In genomic region chrX:152342903-152343302, GRCm38 (mm10) we compare ENCODE assay signal across 9 mouse cellular contexts. TPM values are rescaled to one million over a fixed set of nuclear protein-coding genes. Genes with fewer than 3 reads are reported as not detected.
DNase-seq lines count a peak whose midpoint lies in the region; ATAC-seq lines count a peak whose summit lies in the region.
"Had no signal": no experiment of that assay in that cellular context is flagged by ENCODE, and none has a peak within 500 bp of the region (broad histone marks: within the 10 kb centered on the region; RNA-seq: fewer than 3 reads in every experiment).

No protein-coding gene starts in this region.

- DNase-seq in kidney, postnatal 36 days, result no peak
- DNase-seq in embryonic facial prominence, embryonic 10.5 days (ENCODE audit: low spot score), result no peak
- no peak for DNase-seq in intestine, embryonic 14.5 days (ENCODE audit: low spot score)
- DNase-seq in adrenal gland, adult 2 months, result no peak
- no peak for DNase-seq in retina, embryonic 14.5 days (ENCODE audit: low spot score)
- DNase-seq in cerebellum, postnatal 14 days, result no peak

- H3K4me2 ChIP-seq in kidney, embryonic 16.5 days (replicated peaks; ENCODE audit: low read depth, low read length), result peak overlapping the region; percentile 53
- H3K4me2 ChIP-seq in intestine, embryonic 14.5 days (ENCODE audit: low read length), result peak overlapping the region; percentile 45
- H3K4me2 ChIP-seq in midbrain, embryonic 16.5 days (ENCODE audit: low read length), result peak overlapping the region; percentile 41

- WGBS in kidney, embryonic 16.5 days, result 36% methylated on average over 6 of the region's 6 CpGs
- WGBS in embryonic facial prominence, embryonic 10.5 days, result 32% methylated on average over 6 of the region's 6 CpGs
- WGBS in intestine, embryonic 14.5 days, result 26% methylated on average over 6 of the region's 6 CpGs
- WGBS in midbrain, embryonic 16.5 days, result 34% methylated on average over 6 of the region's 6 CpGs

- no peaks in the 10 kb centered on the region for H3K9me3 ChIP-seq in kidney, embryonic 16.5 days (ENCODE audit: low read length)
- no peaks in the 10 kb centered on the region for H3K9me3 ChIP-seq in embryonic facial prominence, embryonic 10.5 days
- H3K9me3 ChIP-seq in intestine, embryonic 14.5 days (ENCODE audit: control insufficient read depth, low read length), result no peaks in the 10 kb centered on the region
- H3K9me3 ChIP-seq in midbrain, embryonic 16.5 days (replicated peaks; ENCODE audit: control insufficient read depth, low read length, poor library complexity, severe bottlenecking), result no peaks in the 10 kb centered on the region

- peak overlapping the region; percentile 88 for H3K27ac ChIP-seq in kidney, embryonic 16.5 days (ENCODE audit: low read length)
- peak overlapping the region; percentile 89 for H3K27ac ChIP-seq in embryonic facial prominence, embryonic 10.5 days (replicated peaks)
- H3K27ac ChIP-seq in intestine, embryonic 14.5 days (ENCODE audit: low read depth), result peak overlapping the region; percentile 86
- H3K27ac ChIP-seq in midbrain, embryonic 16.5 days (ENCODE audit: low read length), result peak overlapping the region; percentile 78

- H3K27me3 ChIP-seq in kidney, embryonic 16.5 days (ENCODE audit: insufficient read depth, low read length), result peaks cover 58% of the 10 kb centered on the region; the same call in 1 of the 2 replicates
- H3K27me3 ChIP-seq in embryonic facial prominence, embryonic 10.5 days (replicated peaks; ENCODE audit: low read depth, poor library complexity, severe bottlenecking), result peaks cover 100% of the 10 kb centered on the region
- peaks cover 16% of the 10 kb centered on the region for H3K27me3 ChIP-seq in intestine, embryonic 14.5 days (replicated peaks; ENCODE audit: control insufficient read depth, insufficient read depth, low read length)
- H3K27me3 ChIP-seq in midbrain, embryonic 16.5 days (ENCODE audit: control insufficient read depth, insufficient read depth, low read depth, low read length), result peaks cover 26% of the 10 kb centered on the region

- H3K4me1 ChIP-seq in kidney, embryonic 16.5 days (ENCODE audit: insufficient read depth, low read length), result peaks cover 7% of the 10 kb centered on the region; the same call in 1 of the 2 replicates
- H3K4me1 ChIP-seq in embryonic facial prominence, embryonic 10.5 days, result peaks cover 12% of the 10 kb centered on the region
- H3K4me1 ChIP-seq in intestine, embryonic 14.5 days (replicated peaks; ENCODE audit: control insufficient read depth, insufficient read depth, low read length), result 0 out of 2 replicates have a peak, but pooled peaks cover 6% of the 10 kb centered on the region
- H3K4me1 ChIP-seq in midbrain, embryonic 16.5 days (ENCODE audit: control insufficient read depth, insufficient read depth, low read length), result peaks cover 15% of the 10 kb centered on the region

- peak overlapping the region; percentile 65 for H3K4me3 ChIP-seq in kidney, embryonic 16.5 days (ENCODE audit: low read length)
- peak overlapping the region; percentile 74 for H3K4me3 ChIP-seq in embryonic facial prominence, embryonic 10.5 days
- peak overlapping the region; percentile 47 for H3K4me3 ChIP-seq in intestine, embryonic 14.5 days (ENCODE audit: low read depth, low read length)
- H3K4me3 ChIP-seq in midbrain, embryonic 16.5 days (ENCODE audit: low read depth, low read length), result peak overlapping the region; percentile 29

- ATAC-seq in kidney, embryonic 16.5 days (ENCODE audit: low FRiP score, low TSS enrichment), result no peak
- no peak for ATAC-seq in intestine, embryonic 14.5 days (replicated peaks; ENCODE audit: low FRiP score, low TSS enrichment, low read depth)
- no peak for ATAC-seq in midbrain, embryonic 16.5 days

- H3K9ac ChIP-seq in kidney, embryonic 16.5 days (replicated peaks; ENCODE audit: low read length), result peak overlapping the region; percentile 44; the same call in 1 of the 2 replicates
- peak overlapping the region; percentile 27 for H3K9ac ChIP-seq in intestine, embryonic 14.5 days (ENCODE audit: low read length)
- H3K9ac ChIP-seq in midbrain, embryonic 16.5 days (ENCODE audit: low read depth, low read length), result peak overlapping the region; percentile 17; the same call in 1 of the 2 replicates

- H3K36me3 ChIP-seq in kidney, embryonic 16.5 days (ENCODE audit: insufficient read depth, low read length), result peaks cover 19% of the 10 kb centered on the region
- H3K36me3 ChIP-seq in embryonic facial prominence, embryonic 10.5 days (replicated peaks), result peaks cover 42% of the 10 kb centered on the region
- peaks cover 18% of the 10 kb centered on the region for H3K36me3 ChIP-seq in intestine, embryonic 14.5 days (ENCODE audit: control insufficient read depth, insufficient read depth, low read length)
- no peaks in the 10 kb centered on the region for H3K36me3 ChIP-seq in midbrain, embryonic 16.5 days (ENCODE audit: control insufficient read depth, insufficient read depth, low read length)

RNA-seq across cellular contexts. Expression of gene Tspyl2, which starts 0.7 kb away (rescaled TPM):
- polyA plus RNA-seq in kidney, embryonic 16.5 days (2015; fragmentation: Nextera tagmentation; extraction: Ambion mirVana), result 31.1 and 35.9 TPM in 2 replicates
- 30.6 and 33.4 TPM in 2 replicates for polyA plus RNA-seq in embryonic facial prominence, embryonic 10.5 days (2016; fragmentation: Nextera tagmentation; extraction: Ambion mirVana)
- polyA plus RNA-seq in intestine, embryonic 14.5 days (2014; fragmentation: Nextera tagmentation; extraction: Ambion mirVana), result 23.4 and 23.5 TPM in 2 replicates
- 60.5 and 64.1 TPM in 2 replicates for polyA plus RNA-seq in midbrain, embryonic 16.5 days (2015; fragmentation: Nextera tagmentation; extraction: Ambion mirVana)
- 10 to 100 TPM; 42.2 to 46.3 TPM for total RNA-seq in adrenal gland, adult 2 months (2021)
- 37.7 and 41.5 TPM in 2 replicates for polyA plus RNA-seq in adrenal gland, adult 2 months (2012; rRNA removed)

RNA-seq across cellular contexts. Expression of gene Kantr, which starts 15.6 kb away (rescaled TPM):
- 14.3 and 17.6 TPM in 2 replicates for polyA plus RNA-seq in kidney, embryonic 16.5 days (2015; fragmentation: Nextera tagmentation; extraction: Ambion mirVana)
- polyA plus RNA-seq in embryonic facial prominence, embryonic 10.5 days (2016; fragmentation: Nextera tagmentation; extraction: Ambion mirVana), result 20.8 and 22.5 TPM in 2 replicates
- polyA plus RNA-seq in intestine, embryonic 14.5 days (2014; fragmentation: Nextera tagmentation; extraction: Ambion mirVana), result 14.9 and 18.5 TPM in 2 replicates
- 44.1 TPM in 2 replicates for polyA plus RNA-seq in midbrain, embryonic 16.5 days (2015; fragmentation: Nextera tagmentation; extraction: Ambion mirVana)
- total RNA-seq in adrenal gland, adult 2 months (2021), result 10 to 100 TPM in 1 of 2 experiments, 1 to 10 TPM in 1; 9.0 to 12.0 TPM
- 5.1 and 6.5 TPM in 2 replicates for polyA plus RNA-seq in adrenal gland, adult 2 months (2012; rRNA removed)

RNA-seq across cellular contexts. Expression of gene Gpr173, which starts 25.6 kb away (rescaled TPM):
- 3.8 and 6.0 TPM in 2 replicates for polyA plus RNA-seq in kidney, embryonic 16.5 days (2015; fragmentation: Nextera tagmentation; extraction: Ambion mirVana)
- polyA plus RNA-seq in embryonic facial prominence, embryonic 10.5 days (2016; fragmentation: Nextera tagmentation; extraction: Ambion mirVana), result 4.2 and 4.9 TPM in 2 replicates
- polyA plus RNA-seq in intestine, embryonic 14.5 days (2014; fragmentation: Nextera tagmentation; extraction: Ambion mirVana), result 3.9 and 4.2 TPM in 2 replicates
- 11.1 and 12.3 TPM in 2 replicates for polyA plus RNA-seq in midbrain, embryonic 16.5 days (2015; fragmentation: Nextera tagmentation; extraction: Ambion mirVana)
- 1 to 10 TPM; 1.6 to 1.8 TPM for total RNA-seq in adrenal gland, adult 2 months (2021)
- polyA plus RNA-seq in adrenal gland, adult 2 months (2012; rRNA removed), result 1.3 and 3.3 TPM in 2 replicates
- total RNA-seq: hematopoietic stem cell, adult 5-6 weeks had no signal
